Mouse (Mus musculus): ENCODE measurements around the gene Tanc1. TPM values are rescaled to one million over a fixed set of nuclear protein-coding genes. Genes with fewer than 3 reads are reported as not detected.

Tanc1 gene
- total and polyA plus RNA-seq, 3 experiments = 8.1 to 26.2 (median 25.6) TPM

- Histone ChIP-seq H3K4me1 (ENCODE audit: control insufficient read depth, insufficient read depth, low read length) (peaks cover 27% of the 10 kb centered on the region), H3K27ac (no peak overlapping the region), H3K36me3 (ENCODE audit: control insufficient read depth, insufficient read depth, low read length) (peaks cover 10% of the 10 kb centered on the region), H3K9ac (ENCODE audit: low read depth, low read length) (no peak overlapping the region), H3K27me3 (ENCODE audit: control insufficient read depth, insufficient read depth, low read length) (no peaks in the 10 kb centered on the region), H3K4me3 (no peak overlapping the region), H3K79me2 (replicated peaks; ENCODE audit: control insufficient read depth, insufficient read depth, low read length) (peaks cover 12% of the 10 kb centered on the region)
- 65% methylated on average over 5 of the region's 5 CpGs for WGBS
- TF ChIP-seq CTCF (IDR thresholded peaks at IDR 0.05) = no peak
- TF ChIP-seq POLR2A (IDR thresholded peaks at IDR 0.05; ENCODE audit: insufficient read depth, low read depth, low read length) = no peak
- no peak for TF ChIP-seq EP300 (IDR thresholded peaks at IDR 0.05; ENCODE audit: insufficient read depth, low read depth, low read length)
- intact Hi-C loops (cut with DNase I) = no loop called here
- DNase-seq = no peak
These were observed 54.7 kb downstream of the Tanc1 start for GRCm38 (mm10) chr2:59666533-59666932.

- peaks cover 4% of the 10 kb centered on the region for H3K79me2 ChIP-seq (replicated peaks; ENCODE audit: control insufficient read depth, insufficient read depth, low read length)
- TF ChIP-seq POLR2A (IDR thresholded peaks at IDR 0.05; ENCODE audit: insufficient read depth, low read depth, low read length) (peak; percentile 48), CTCF (IDR thresholded peaks at IDR 0.05) (no peak), EP300 (IDR thresholded peaks at IDR 0.05; ENCODE audit: insufficient read depth, low read depth, low read length) (peak; percentile 68)
- peak overlapping the region; percentile 63 for H3K9ac ChIP-seq (ENCODE audit: low read depth, low read length)
- intact Hi-C loops (cut with DNase I) = loop anchor here (2.0 to 5.0 kb wide), 4 partner anchors 42 to 143 kb away; partner anchors contain the start of gene Tanc1
- peak; percentile 82 to 90 for DNase-seq
- peaks cover 8% of the 10 kb centered on the region for H3K36me3 ChIP-seq (ENCODE audit: control insufficient read depth, insufficient read depth, low read length)
- peaks cover 30% of the 10 kb centered on the region for H3K4me1 ChIP-seq (ENCODE audit: control insufficient read depth, insufficient read depth, low read length)
- H3K27me3 ChIP-seq (ENCODE audit: control insufficient read depth, insufficient read depth, low read length) = no peaks in the 10 kb centered on the region
- peak overlapping the region; percentile 95 for H3K27ac ChIP-seq
- 8% methylated on average over 15 of the region's 15 CpGs for WGBS
- peak overlapping the region; percentile 20; the same call in 1 of the 2 replicates for H3K4me3 ChIP-seq
These were observed 58.5 kb downstream of the Tanc1 start for GRCm38 (mm10) chr2:59670087-59671060.

GRCm38 (mm10) chr2:59671671-59672070, 59.8 kb downstream of the Tanc1 start:
- Histone ChIP-seq H3K79me2 (replicated peaks; ENCODE audit: control insufficient read depth, insufficient read depth, low read length) (peaks cover 2% of the 10 kb centered on the region), H3K4me3 (no peak overlapping the region), H3K27ac (peak overlapping the region; percentile 95), H3K9ac (ENCODE audit: low read depth, low read length) (peak overlapping the region; percentile 47), H3K36me3 (ENCODE audit: control insufficient read depth, insufficient read depth, low read length) (peaks cover 8% of the 10 kb centered on the region), H3K4me1 (ENCODE audit: control insufficient read depth, insufficient read depth, low read length) (peaks cover 36% of the 10 kb centered on the region), H3K27me3 (ENCODE audit: control insufficient read depth, insufficient read depth, low read length) (no peaks in the 10 kb centered on the region)
- DNase-seq = no peak
- 52% methylated on average over 8 of the region's 8 CpGs for WGBS
- intact Hi-C loops (cut with DNase I) = loop anchor here (2.0 to 5.0 kb wide), 5 partner anchors 13 to 144 kb away; partner anchors contain the start of gene Tanc1
- no peak for TF ChIP-seq EP300 (IDR thresholded peaks at IDR 0.05; ENCODE audit: insufficient read depth, low read depth, low read length)
- no peak for TF ChIP-seq POLR2A (IDR thresholded peaks at IDR 0.05; ENCODE audit: insufficient read depth, low read depth, low read length)
- TF ChIP-seq CTCF (IDR thresholded peaks at IDR 0.05) = no peak

GRCm38 (mm10) chr2:59672086-59672485, 60.2 kb downstream of the Tanc1 start:
- Histone ChIP-seq H3K79me2 (replicated peaks; ENCODE audit: control insufficient read depth, insufficient read depth, low read length) (peaks cover 2% of the 10 kb centered on the region), H3K36me3 (ENCODE audit: control insufficient read depth, insufficient read depth, low read length) (peaks cover 8% of the 10 kb centered on the region), H3K27me3 (ENCODE audit: control insufficient read depth, insufficient read depth, low read length) (no peaks in the 10 kb centered on the region), H3K4me1 (ENCODE audit: control insufficient read depth, insufficient read depth, low read length) (peaks cover 36% of the 10 kb centered on the region), H3K9ac (ENCODE audit: low read depth, low read length) (peak overlapping the region; percentile 47; the same call in 1 of the 2 replicates), H3K4me3 (no peak overlapping the region), H3K27ac (peak overlapping the region; percentile 95)
- 30% methylated on average over 4 of the region's 4 CpGs for WGBS
- intact Hi-C loops (cut with DNase I) = loop anchor here (2.0 to 5.0 kb wide), 3 partner anchors 13 to 145 kb away; no protein-coding TSS in a partner anchor
- DNase-seq = peak in 1 of 2 experiments; percentile 44
- TF ChIP-seq CTCF (IDR thresholded peaks at IDR 0.05) = no peak
- TF ChIP-seq POLR2A (IDR thresholded peaks at IDR 0.05; ENCODE audit: insufficient read depth, low read depth, low read length) = no peak
- no peak for TF ChIP-seq EP300 (IDR thresholded peaks at IDR 0.05; ENCODE audit: insufficient read depth, low read depth, low read length)

- intact Hi-C loops (cut with DNase I) = loop anchor here (2.0 to 5.0 kb wide), 3 partner anchors 14 to 145 kb away; no protein-coding TSS in a partner anchor
- peak overlapping the region; percentile 95 for H3K27ac ChIP-seq
These were observed 60.8 kb downstream of the Tanc1 start for GRCm38 (mm10) chr2:59672686-59673085.

More at GRCm38 (mm10) chr2:59672686-59673085, 60.8 kb downstream of the Tanc1 start:
- TF ChIP-seq POLR2A (IDR thresholded peaks at IDR 0.05; ENCODE audit: insufficient read depth, low read depth, low read length) (no peak), CTCF (IDR thresholded peaks at IDR 0.05) (no peak), EP300 (IDR thresholded peaks at IDR 0.05; ENCODE audit: insufficient read depth, low read depth, low read length) (no peak)
- peaks cover 36% of the 10 kb centered on the region for H3K4me1 ChIP-seq (ENCODE audit: control insufficient read depth, insufficient read depth, low read length)
- no peak overlapping the region for H3K4me3 ChIP-seq
- WGBS = 57% methylated on average over 8 of the region's 8 CpGs
- H3K36me3 ChIP-seq (ENCODE audit: control insufficient read depth, insufficient read depth, low read length) = peaks cover 8% of the 10 kb centered on the region
- no peaks in the 10 kb centered on the region for H3K27me3 ChIP-seq (ENCODE audit: control insufficient read depth, insufficient read depth, low read length)
- no peak for DNase-seq
- peaks cover 2% of the 10 kb centered on the region; the same call in 1 of the 2 replicates for H3K79me2 ChIP-seq (replicated peaks; ENCODE audit: control insufficient read depth, insufficient read depth, low read length)
- no peak overlapping the region for H3K9ac ChIP-seq (ENCODE audit: low read depth, low read length)
